Mouse (Mus musculus) testis, adult 2 months (tissue): Measurements from ENCODE around the gene Izumo4.

Experiments
- CTCF ChIP-seq: fragments of 200-500 bp; IDR thresholded peaks from 2 replicates; pipeline ENCODE4 v1.5.1; 2012; ENCODE audit warnings: low read depth, mild to moderate bottlenecking, inconsistent platforms, low read length, moderate library complexity; ENCODE audit not compliant: control insufficient read depth, insufficient read depth, insufficient replicate concordance
- POLR2A ChIP-seq: fragments of 200-500 bp; IDR thresholded peaks from 2 replicates; pipeline ENCODE4 v1.6.1; 2012; ENCODE audit warnings: low read depth, mild to moderate bottlenecking, inconsistent platforms, low read length, moderate library complexity; ENCODE audit not compliant: control insufficient read depth

DNA sequence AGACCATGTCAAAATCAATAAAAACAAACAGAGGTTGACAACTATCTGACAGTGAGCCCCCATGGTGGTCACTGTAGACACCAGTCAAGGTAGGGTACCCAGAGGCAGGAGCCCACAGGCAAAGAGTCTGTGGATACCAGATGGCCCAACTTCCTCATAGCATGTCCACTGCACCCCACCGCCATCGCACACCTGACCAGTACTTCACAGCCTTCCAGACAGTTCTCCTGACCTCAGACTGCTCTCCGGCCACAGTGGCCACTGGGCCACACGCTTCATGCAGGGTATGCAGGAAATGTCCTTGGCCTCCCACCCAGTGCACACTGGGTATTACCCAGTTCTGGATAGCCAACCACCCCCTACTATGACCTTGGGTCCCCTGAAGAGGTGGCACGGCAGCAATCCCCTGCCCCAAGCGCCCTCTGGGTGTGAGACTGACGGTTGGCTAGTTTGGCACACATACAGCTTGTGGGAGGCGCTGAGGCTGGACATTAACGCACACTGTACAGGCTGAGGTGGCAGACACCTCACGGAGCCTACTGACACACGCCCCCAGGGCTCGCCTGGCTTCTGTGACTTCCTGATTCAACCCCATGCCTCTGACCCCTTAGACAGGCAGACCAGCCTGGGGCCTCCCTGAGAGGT is 8.5 kb upstream of the Izumo4 start:
- TF ChIP-seq CTCF (no peak), POLR2A (no peak)
